Mouse (Mus musculus): Measurements from ENCODE around the gene Eif2ak4. TPM values are rescaled to one million over a fixed set of nuclear protein-coding genes. Genes with fewer than 3 reads are reported as not detected.

Eif2ak4 gene
- polyA plus RNA-seq, 1 experiment, result 13.3 TPM

DNA sequence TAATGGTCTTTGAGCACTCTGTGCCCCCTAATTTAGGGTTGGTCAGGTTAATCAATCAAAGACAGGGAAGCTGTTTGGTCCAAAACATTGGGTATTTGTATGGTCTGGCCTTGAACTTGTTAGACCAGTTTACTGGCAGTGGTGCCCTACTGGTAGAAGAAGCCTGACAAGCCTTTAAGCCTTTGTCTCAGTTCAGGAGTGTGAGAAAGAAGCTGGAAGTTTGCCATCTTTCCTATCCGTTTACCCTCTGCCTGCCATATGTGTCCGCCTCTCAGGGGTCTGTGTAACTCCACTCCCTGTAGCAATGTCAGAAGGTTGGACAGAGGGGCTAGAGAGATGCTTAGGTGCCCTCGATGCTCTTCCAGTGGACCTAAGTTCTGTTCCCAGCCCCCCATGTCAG lies 76.0 kb downstream of the Eif2ak4 start:
- no peak for DNase-seq (ENCODE audit: low spot score)

DNA sequence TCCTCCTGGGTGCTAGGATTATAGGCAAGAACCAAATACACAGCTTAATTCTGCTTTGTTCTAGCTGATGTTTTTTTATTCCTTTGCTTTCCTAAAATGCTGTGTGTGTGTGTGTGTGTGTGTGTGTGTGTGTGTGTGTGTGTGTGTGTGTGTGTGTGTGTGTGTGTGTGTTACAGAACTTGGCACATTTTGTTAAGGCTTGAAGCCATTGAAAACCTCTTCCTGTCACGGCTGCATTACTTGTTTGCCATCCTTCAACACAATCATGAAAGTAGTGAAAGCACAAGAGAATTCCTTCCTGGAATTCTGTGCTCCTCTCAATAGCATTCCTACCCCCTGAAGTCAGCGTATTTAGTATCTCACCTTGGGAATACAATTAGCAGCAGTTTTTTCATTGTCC lies 77.5 kb downstream of the Eif2ak4 start:
- DNase-seq (ENCODE audit: low spot score), result no peak

DNA sequence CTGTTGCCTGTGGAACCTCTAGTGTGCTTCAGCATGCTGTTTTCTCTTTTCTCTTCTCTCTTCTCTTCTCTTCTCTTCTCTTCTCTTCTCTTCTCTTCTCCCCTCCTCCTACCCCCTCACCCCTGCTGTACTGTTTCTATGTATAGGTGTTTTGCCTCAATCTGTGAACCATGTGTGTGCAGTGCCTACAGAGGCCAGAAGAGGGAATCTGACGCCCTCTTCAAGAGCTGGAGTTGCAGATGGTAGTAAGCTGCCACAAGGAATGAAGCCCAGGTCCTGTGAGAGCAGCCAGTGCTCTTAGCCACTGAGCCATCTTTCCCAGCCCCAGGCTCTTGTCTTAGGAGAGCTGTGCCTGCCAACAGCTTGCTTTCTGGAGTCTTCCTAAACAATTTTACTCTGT lies 78.2 kb downstream of the Eif2ak4 start:
- no peak for DNase-seq (ENCODE audit: low spot score)

DNA sequence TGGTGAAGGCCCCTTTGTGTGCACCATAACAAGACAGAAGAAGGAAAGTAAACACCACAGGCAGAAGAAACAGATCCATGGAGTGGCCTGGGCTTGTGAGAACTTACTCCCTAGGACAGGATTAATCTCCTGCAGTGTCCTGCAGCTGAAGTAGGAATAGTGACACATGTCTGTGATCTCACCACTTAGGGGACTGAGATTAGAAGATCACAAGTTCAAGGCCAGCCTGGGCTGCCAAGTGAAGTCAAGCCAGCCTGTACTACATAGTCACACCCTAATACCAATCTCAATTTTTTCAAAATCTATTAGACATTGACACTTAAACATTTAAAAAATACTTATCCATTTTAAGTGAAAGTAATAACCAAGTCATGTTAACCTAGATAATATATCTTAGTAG lies 79.9 kb downstream of the Eif2ak4 start:
- DNase-seq (ENCODE audit: low spot score), result no peak

DNA sequence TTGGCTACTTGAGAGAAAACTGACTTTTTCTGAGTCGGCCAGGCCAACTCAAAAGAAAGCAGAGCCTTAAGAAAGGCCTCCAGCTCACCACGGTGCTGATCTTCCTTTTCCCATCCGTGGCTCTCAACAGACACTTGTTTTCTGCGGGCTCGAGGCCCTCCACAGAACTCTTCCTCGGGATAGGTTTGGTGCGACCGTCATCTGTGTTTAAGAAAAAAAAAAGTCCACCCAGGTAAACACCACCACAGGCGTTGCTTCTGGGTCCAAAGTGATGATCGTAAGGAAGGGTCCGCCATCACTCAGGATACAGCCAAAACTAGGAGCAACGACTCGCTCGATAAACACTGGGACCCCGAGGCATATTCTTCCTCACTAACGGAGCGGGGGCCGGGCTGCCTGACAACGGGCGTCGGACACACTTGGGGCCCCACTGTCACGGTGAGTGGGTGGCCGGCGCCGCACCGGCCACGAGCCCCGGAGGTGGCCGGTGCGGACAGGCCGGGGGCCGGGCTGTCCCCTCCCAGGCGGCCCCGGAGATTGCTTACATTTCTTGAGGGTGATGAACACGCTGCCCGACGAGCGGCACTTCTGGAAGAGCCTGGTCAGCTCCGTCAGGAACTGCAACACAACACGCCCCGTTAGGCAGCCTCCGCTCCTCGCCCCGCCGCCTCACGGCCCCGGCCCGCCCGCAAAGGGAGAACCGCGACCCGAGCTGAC lies 90.6 kb downstream of the Eif2ak4 start:
- DNase-seq (ENCODE audit: low spot score), result no peak

DNA sequence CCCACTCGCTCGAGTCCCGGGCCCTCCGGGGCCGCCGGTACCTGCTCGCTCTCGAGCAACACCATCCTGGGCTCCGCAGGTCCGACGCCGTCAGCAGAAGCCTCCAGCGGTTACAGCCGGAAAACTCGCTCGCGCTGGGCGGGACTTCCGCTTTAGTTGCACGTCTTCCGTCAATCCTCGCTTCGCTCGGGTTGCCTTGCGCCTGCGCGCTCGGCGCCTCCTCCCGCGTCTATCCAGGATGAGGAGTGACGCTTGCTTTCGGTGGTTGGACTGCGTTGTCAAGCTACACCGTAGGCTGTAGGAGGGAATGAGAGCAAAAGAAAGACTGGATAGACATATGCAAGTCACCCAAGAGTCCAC lies 91.1 kb downstream of the Eif2ak4 start, which contains the start of gene Srp14:
TSS of gene Srp14 (minus strand) at position 162 of the 360 bp plus-strand sequence.
- DNase-seq (ENCODE audit: low spot score), result peak; percentile 82

DNA sequence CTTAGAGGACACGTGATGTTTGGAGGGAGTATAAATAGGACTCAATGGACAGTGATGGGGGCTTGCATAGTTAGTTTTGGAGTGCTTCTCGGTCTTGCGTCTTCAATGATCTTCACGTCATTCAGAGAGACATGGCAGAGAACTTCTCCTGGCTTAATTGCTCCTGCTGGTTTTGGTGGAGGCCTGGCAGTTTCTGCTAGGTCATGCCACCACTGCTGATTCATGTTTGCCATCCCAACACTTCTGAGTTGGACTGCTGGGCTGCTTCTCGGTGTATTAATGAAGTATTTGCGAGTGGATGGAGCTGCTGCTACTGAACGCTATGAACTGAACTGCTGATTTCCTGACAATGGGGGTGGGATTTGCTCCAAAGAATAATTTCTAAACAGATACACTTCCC lies 92.5 kb downstream of the Eif2ak4 start:
- DNase-seq (ENCODE audit: low spot score), result no peak

- DNase-seq (ENCODE audit: low spot score), result no peak
These were observed 94.6 kb downstream of the Eif2ak4 start for GRCm38 (mm10) chr2:118483032-118483431.

DNA sequence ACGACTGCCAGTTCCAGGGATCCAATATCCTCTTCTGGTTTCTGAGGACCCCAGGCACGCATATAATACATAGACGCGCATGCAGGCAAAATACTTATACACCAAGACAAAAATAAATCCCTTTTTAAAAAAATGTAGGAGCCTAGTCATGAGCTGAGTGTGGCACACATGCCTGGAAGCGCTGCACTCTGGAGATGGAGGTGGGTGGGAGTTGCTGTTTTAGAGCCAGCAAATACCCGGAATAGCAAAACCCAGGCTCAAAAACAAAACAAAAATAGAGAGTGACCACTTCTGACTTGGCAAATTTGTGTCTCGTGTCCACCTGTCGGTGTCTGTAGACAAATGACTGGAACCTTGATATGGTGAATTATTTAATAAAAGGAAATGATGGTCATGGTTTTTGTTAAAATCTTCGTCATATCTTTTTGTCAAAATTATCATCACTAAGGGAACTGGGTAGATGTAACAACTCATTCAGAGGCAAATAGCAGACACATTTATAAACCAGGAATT lies 96.0 kb downstream of the Eif2ak4 start:
- no peak for DNase-seq (ENCODE audit: low spot score)

DNA sequence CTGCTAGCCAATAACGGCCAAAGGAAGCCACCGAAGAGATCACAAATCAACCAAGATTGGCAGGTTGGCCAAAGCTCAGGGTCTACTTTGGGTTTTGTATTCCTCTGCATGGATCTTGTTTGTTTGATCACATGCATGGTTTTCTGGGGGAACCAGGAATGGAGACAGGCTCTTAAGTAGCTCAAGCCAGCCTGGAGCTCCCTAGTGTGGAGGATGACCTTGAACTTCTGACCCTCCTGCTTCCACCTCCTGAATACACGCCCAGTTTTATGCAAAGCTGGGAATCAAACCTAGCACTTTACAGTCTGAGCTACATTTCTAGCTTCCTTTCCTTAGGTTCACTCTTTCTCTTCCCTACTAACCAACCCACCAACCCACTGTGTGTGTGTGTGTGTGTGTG lies 97.0 kb downstream of the Eif2ak4 start:
- no peak for DNase-seq (ENCODE audit: low spot score)

DNA sequence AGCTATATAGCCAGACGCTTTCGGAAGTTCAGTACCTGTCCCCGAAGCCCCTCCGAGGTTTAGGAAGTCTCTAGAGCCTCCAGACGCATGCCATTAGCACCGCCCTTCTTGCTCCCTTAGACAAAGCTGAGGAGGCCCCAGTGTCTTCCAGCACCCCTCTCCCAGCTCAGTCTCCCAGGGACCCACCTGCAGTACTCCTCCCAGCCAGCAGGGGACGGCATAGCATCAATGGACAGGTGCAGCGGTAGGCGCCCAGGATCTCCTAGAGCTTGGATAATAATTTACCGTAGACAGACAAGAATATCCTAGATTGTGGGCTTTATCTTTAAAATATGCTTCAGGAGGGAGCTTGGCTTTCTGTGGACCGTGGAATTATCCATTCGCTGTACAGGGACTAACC lies 98.5 kb downstream of the Eif2ak4 start:
- DNase-seq (ENCODE audit: low spot score), result peak; percentile 84

- DNase-seq (ENCODE audit: low spot score), result no peak
These were observed 99.4 kb downstream of the Eif2ak4 start for GRCm38 (mm10) chr2:118487806-118488205.

DNA sequence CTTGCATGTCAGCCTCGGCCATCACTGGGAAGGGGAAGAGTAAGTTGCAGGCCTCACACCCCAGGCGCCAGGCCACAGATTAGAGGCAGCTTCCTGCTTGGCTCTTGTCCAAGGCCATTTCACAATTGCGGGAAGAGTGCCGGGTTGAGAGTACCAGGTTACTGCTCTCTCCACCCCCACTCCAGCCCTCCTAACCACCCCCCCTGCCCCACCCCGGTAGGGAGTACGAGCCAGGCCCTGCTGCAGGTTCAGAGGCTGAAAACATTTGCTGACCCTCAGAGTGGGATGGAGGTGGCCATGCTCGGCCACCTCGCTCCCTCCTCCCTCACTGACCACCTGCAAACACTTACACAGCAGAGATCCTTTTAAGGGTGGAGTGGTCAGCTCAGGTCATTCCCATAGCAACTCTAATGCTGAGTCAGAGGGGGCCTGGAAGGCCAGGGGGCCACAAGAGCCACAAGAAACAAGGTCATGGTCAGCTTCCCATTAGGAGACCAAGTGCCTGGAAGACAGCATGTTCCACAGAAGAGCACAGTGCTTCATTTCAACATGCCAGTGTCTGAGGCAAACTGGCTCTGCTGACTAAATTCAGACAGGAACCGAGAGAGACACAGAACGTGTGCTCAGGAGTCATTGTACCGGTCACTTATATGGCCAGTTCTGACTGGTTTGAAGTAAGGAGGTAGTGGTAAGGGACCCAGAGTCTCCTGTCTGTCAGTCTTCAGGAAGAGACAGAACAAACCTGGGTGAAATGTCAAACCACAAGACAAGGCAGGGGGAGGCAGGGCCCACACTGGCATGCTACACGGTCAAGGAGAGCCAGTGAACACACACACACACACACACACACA lies 102.0 kb downstream of the Eif2ak4 start:
- no peak for DNase-seq (ENCODE audit: low spot score)

DNA sequence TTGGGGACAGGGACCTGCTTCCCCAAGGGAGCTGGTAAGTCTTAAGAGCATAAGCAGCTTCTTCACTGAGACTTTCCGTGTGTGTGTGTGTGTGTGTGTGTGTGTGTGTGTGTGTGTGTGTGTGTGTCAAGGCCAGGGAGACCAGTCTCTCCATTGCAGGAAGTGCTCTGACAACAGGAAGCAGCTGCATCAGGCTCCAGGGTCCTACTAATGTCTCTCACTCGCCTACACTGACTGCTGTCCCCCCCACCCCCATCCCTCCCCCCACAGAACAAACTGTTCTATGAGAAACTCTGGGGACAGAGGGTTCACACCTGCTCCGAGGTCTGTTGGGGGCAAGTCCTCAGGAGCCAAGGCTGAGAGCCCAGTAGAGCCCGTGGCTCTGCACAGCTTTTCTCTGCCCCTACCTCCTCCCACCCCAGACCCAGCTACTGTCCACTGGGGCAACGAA lies 102.9 kb downstream of the Eif2ak4 start:
- DNase-seq (ENCODE audit: low spot score), result no peak

DNA sequence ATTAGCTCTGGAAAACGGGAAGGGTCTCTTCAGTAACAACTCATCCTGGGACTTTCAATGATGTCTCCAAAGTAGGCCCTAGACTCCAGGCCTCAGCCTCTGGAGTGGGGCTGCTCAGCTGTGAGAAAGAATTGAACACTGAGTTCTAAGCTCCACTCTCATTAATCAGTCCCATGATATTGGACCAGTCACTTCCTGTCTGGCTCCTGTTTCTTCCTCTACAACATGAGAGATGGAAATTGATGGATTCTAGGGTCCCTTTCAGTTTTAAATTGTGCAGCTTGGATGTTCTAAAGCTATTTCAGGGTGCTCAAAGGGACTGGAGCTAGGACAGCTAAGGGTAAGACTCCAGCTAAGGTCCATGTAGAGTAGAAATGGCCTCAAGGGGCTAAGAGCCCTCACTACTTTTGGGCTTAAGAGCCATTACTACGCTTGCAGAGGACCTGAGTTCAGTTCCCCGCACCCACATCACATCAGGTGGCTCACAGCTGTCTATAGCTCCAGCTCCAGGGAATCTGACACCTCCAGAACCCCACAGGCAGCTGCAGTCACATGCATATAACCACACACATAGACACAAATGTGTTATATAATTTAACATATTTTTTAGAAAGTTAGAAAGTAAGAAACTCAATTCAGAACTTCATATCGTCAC lies 103.5 kb downstream of the Eif2ak4 start:
- DNase-seq (ENCODE audit: low spot score), result no peak

DNA sequence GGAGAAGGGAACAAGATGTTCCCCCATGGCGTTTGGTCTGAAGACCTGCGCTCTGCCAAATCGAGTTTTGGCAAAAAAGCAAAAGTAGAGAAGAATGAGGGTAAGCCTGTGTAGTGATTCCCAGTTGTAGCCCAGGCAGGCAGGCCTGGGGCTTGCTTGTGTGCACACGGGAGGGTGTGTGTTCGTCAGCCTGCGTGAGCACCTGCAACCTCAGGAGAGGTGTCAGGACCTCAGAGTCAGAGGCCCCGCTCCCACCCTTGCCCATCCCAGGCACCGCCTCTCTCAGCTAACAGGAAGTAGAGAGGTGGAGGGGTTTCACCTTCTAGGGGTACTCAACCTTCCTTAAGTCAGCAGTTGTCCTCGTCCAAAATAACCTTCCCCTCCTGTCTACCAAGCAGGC lies 106.6 kb downstream of the Eif2ak4 start:
- no peak for DNase-seq (ENCODE audit: low spot score)

DNA sequence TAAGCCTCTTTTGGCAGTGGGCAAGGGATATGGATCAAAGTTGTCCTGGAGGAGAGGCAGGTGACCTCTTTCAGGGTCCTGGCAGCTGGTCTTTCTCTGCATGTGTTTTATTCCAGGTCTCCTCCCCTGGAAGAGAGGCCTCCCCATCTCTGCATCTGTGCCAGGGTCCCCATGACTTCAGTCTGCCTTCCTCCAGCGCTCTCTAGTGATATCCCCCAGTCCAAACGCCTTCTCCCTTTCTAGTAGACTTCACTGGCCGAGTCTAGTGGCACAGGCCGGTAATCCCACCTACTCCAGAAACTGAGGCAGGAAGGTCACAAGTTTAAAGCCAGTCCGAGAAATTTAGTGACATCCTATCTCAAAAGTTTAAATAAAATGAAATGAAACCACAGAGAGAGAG lies 109.5 kb downstream of the Eif2ak4 start:
- DNase-seq (ENCODE audit: low spot score), result no peak

- no peak for DNase-seq (ENCODE audit: low spot score)
These were observed 110.1 kb downstream of the Eif2ak4 start for GRCm38 (mm10) chr2:118498476-118498875.

DNA sequence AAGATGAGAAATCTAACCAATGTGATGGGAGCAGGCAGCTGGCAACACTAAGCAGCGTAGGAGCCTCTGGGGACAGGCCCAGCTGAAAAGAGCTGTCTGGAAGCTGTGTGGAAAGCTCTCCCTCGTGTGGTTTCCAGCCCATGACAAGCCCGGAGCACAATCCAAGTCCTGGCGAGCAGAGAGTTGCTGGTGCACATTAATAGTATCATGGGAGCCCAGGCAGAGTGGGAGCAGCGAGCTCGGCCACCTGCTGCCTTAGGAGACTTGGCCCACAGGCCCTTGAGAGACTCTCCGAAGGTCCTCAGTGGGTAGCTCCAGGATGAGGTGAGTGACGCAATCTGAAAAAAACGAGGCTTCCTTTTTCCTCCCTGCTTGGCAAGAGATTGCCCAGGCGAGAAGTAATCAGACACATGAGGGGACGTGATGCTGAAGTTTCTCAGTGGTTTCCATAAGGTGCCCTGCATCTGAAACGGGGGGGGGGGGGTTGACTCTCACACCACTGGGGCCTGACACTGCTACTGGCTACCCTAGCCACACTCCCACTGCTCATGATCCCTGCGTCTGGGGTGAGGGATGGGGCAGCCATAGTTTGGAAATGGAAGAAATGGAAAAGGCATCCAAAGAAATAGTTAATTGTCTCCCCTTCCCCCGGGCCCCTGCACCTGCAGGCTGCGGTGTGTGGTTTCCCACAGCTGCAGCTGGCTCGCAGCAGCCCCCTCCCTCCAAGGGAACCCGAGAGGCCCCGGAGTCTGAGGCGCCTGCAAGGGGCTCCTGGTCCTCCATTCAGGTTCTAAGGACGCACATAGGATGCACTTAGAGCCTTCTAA lies 110.9 kb downstream of the Eif2ak4 start:
- no peak for DNase-seq (ENCODE audit: low spot score)

DNA sequence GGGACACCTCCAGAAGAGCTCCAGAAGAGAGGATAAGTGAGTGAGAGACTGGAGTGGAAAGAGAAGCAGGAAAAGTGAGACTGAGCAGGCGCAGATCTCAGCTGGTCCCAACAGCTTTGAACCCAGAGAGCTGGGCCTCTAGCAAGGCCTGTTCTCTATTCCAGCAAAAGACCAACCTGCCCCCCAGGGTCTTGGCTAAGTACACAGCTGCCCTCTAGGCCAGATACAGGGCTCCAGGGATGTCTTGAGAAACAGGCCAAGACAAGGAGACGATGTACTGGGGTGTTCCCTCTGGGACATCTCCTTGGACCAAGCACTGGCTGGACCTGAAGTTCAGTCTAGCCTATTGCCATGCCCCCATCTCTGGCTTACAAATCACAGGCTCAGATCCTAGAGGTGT lies 111.8 kb downstream of the Eif2ak4 start:
- DNase-seq (ENCODE audit: low spot score), result no peak

GRCm38 (mm10) chr2:118507126-118507525 lies 118.7 kb downstream of the Eif2ak4 start:
- DNase-seq (ENCODE audit: low spot score), result no peak

Measured in urinary bladder, adult 2 months (tissue).